Mouse (Mus musculus) hindbrain, postnatal 0 days (tissue): ENCODE results near the gene Emg1. TPM values are rescaled to one million over a fixed set of nuclear protein-coding genes. Genes with fewer than 3 reads are reported as not detected.

Experiments used
- ATAC-seq: fragments of 200-750 bp; cut with Nextera tagmentation; 2 replicates; pipeline ENCODE4 v1.8.0; 2017; ENCODE audit warnings: mild to moderate bottlenecking, moderate TSS enrichment, moderate library complexity
- DNase-seq: peaks from one replicate; pipeline ENCODE4 v3.0.0-alpha.2; 2015; ENCODE audit warnings: low spot score
- H3K27ac ChIP-seq: fragments of 300-500 bp; sonication (generic); 2 replicates; pipeline ENCODE4 v1.5.1; 2014; ENCODE audit warnings: mild to moderate bottlenecking
- H3K27me3 ChIP-seq: fragments of 300-500 bp; sonication (generic); 2 replicates; pipeline ENCODE4 v1.6.1; 2014; ENCODE audit warnings: low read length, mixed read lengths; ENCODE audit not compliant: insufficient read depth
- H3K36me3 ChIP-seq: fragments of 300-500 bp; sonication (generic); 2 replicates; pipeline ENCODE4 v1.6.1; 2014; ENCODE audit warnings: low read length, mixed read lengths; ENCODE audit not compliant: insufficient read depth
- H3K4me1 ChIP-seq: fragments of 300-500 bp; sonication (generic); 2 replicates; pipeline ENCODE4 v1.6.1; 2014; ENCODE audit warnings: antibody characterized with exemption, low read length, mixed read lengths; ENCODE audit not compliant: insufficient read depth
- H3K4me2 ChIP-seq: fragments of 300-500 bp; sonication (generic); 2 replicates; pipeline ENCODE4 v1.6.1; 2014; ENCODE audit warnings: low read depth, mild to moderate bottlenecking, low read length, moderate library complexity, mixed read lengths
- H3K4me3 ChIP-seq: fragments of 300-500 bp; sonication (generic); 2 replicates; pipeline ENCODE4 v1.5.1; 2014; ENCODE audit warnings: low read length
- H3K9ac ChIP-seq: fragments of 300-500 bp; sonication (generic); replicated peaks from 2 replicates; pipeline ENCODE4 v1.6.1; 2014; ENCODE audit warnings: mild to moderate bottlenecking, low read length, moderate library complexity, mixed read lengths
- H3K9me3 ChIP-seq: fragments of 300-500 bp; sonication (generic); 2 replicates; pipeline ENCODE4 v1.6.1; 2016; ENCODE audit warnings: low read length, mixed read lengths
- CTCF ChIP-seq: IDR thresholded peaks from 2 replicates; pipeline ENCODE4 v1.5.1; 2016; ENCODE audit warnings: antibody characterized with exemption, control low read depth, low read depth
- WGBS: fragments of 180-500 bp; shearing (Covaris S2); extraction: QIAGEN DNeasy Blood & Tissue Kit; methylation state at CpG from one replicate; pipeline ENCODE4 v1.1.7; 2014; 5-methylcytosine and 5-hydroxymethylcytosine counted together
- polyA plus RNA-seq: library from polyadenylated mRNA; unstranded; fragments of >200 nt; fragmentation: Nextera tagmentation; extraction: Ambion mirVana; gene quantifications from 2 replicates; pipeline ENCODE4 v1.2.1, GENCODE M21; 2015
- total RNA-seq: library from RNA; depleted of rRNA; stranded (reverse); fragments of >200 nt; gene quantifications from 2 replicates; pipeline ENCODE4 v1.2.3, GENCODE M21; 2014

The Emg1 gene
- total and polyA plus RNA-seq, 2 experiments from 2014 or later: 100 to 102 TPM

DNA sequence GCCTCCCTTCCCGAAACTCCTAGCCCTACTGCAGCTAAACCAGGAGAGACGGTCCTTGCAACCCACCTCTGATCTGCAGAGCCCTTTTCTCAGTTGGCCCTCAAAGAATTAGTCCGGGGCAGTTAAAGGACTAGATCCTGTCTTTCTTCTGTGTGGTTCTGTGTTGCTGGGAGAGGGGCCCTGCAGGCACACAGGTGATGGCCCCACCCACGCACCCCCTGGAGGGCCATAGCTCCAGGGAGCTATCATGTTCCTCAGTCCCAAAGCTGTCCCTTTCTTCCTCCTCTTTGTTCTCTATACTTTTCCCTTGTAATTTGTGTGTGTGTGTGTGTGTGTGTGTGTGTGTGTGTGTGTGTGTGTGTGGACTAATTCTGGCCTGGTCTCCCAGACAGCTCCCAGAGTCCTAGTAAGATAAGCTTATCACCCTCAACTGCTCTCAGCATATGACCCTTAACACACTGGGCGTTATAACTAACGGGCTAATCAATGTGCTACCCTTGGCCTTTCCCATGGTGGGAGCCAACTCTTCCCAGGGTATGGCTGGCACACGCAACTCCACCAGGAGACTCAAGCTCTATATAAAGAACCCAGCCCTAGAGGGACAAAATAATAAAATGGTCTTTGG, 7.5 kb upstream of the Emg1 start:
- Histone ChIP-seq H3K9me3 (no peaks in the 10 kb centered on the region), H3K9ac (no peak overlapping the region), H3K27ac (no peak overlapping the region), H3K4me1 (no peaks in the 10 kb centered on the region), H3K4me2 (no peak overlapping the region), H3K4me3 (no peak overlapping the region), H3K27me3 (no peaks in the 10 kb centered on the region), H3K36me3 (peaks cover 27% of the 10 kb centered on the region; the same call in 1 of the 2 replicates)
- DNase-seq (no peak), ATAC-seq (no peak)
- TF ChIP-seq CTCF: no peak
- WGBS: 77% methylated on average over 7 of the region's 7 CpGs

- H3K9ac ChIP-seq: no peak overlapping the region
- no peak overlapping the region for H3K4me2 ChIP-seq
- H3K27ac ChIP-seq: no peak overlapping the region
- H3K27me3 ChIP-seq: no peaks in the 10 kb centered on the region
- WGBS: 64% methylated on average over 16 of the region's 16 CpGs
- DNase-seq: no peak
- no peak overlapping the region for H3K4me3 ChIP-seq
- peaks cover 27% of the 10 kb centered on the region; the same call in 1 of the 2 replicates for H3K36me3 ChIP-seq
- TF ChIP-seq CTCF: no peak
- peaks cover 2% of the 10 kb centered on the region; the same call in 1 of the 2 replicates for H3K4me1 ChIP-seq
- no peak for ATAC-seq
- H3K9me3 ChIP-seq: no peaks in the 10 kb centered on the region
Measured at GRCm38 (mm10) chr6:124718703-124719102, 6.7 kb upstream of the Emg1 start.

DNA sequence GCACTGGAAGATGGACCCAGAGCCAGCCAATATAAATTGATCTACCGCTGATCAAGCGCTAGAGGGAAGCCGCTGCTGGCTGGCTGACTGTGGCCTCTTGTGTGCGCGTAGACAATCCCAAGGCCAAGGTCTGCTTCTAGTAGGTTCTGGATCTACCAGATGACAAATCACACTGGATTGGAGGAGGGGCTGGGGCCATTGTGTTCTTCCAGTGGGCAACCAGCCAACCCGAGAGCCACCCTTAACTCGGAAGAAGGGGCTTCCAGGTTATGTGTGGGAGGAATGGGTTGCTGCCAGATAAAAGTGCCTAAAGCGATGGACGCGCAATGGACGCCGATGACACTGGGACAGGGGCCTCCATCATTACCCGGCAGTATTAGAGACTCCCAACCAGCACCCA, 6.0 kb upstream of the Emg1 start:
- ATAC-seq (no peak), DNase-seq (no peak)
- WGBS: 84% methylated on average over 13 of the region's 13 CpGs
- peaks cover 27% of the 10 kb centered on the region; the same call in 1 of the 2 replicates for H3K36me3 ChIP-seq
- no peak overlapping the region for H3K4me3 ChIP-seq
- H3K9ac ChIP-seq: no peak overlapping the region
- H3K27me3 ChIP-seq: no peaks in the 10 kb centered on the region
- H3K4me2 ChIP-seq: no peak overlapping the region
- no peak overlapping the region for H3K27ac ChIP-seq
- TF ChIP-seq CTCF: no peak
- H3K4me1 ChIP-seq: peaks cover 9% of the 10 kb centered on the region
- H3K9me3 ChIP-seq: no peaks in the 10 kb centered on the region

- no peak overlapping the region for H3K4me2 ChIP-seq
- no peak overlapping the region for H3K9ac ChIP-seq
- peaks cover 10% of the 10 kb centered on the region for H3K4me1 ChIP-seq
- 55% methylated on average over 20 of the region's 20 CpGs for WGBS
- ATAC-seq (no peak), DNase-seq (peak; percentile 73)
- TF ChIP-seq CTCF: peak; percentile 74
- H3K4me3 ChIP-seq: no peak overlapping the region
- no peaks in the 10 kb centered on the region for H3K9me3 ChIP-seq
- H3K27me3 ChIP-seq: no peaks in the 10 kb centered on the region
- no peak overlapping the region for H3K27ac ChIP-seq
- H3K36me3 ChIP-seq: peaks cover 27% of the 10 kb centered on the region; the same call in 1 of the 2 replicates
Measured at GRCm38 (mm10) chr6:124716864-124717490, 5.0 kb upstream of the Emg1 start.

DNA sequence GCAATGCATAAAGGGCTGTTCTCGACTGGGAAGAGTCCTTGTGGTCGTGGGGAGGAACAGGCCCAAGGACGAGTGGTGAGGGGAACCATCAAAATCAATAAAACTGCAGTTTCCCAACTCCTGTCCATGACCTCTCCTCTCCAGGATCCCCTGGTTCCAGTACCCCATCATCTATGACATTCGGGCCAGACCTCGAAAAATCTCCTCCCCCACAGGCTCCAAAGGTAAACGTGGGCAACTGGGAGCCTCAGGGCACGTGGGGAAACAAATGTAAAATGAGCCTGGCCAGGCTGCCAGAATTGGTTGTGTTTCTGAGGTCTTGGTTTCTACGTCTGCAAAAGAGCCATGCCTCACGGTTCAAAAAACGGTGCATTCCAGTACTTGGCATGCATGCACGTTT, 940 bp upstream of the Emg1 start:
- no peak for DNase-seq
- H3K27ac ChIP-seq: peak overlapping the region; percentile 89
- no peaks in the 10 kb centered on the region for H3K9me3 ChIP-seq
- H3K36me3 ChIP-seq: peaks cover 27% of the 10 kb centered on the region; the same call in 1 of the 2 replicates
- peaks cover 27% of the 10 kb centered on the region for H3K4me1 ChIP-seq
- H3K27me3 ChIP-seq: no peaks in the 10 kb centered on the region
- ATAC-seq: no peak
- TF ChIP-seq CTCF: no peak; the same call in 1 of the 2 replicates
- H3K4me3 ChIP-seq: peak overlapping the region; percentile 99
- 23% methylated on average over 11 of the region's 11 CpGs for WGBS
- H3K9ac ChIP-seq: peak overlapping the region; percentile 97
- peak overlapping the region; percentile 93 for H3K4me2 ChIP-seq

GRCm38 (mm10) chr6:124708289-124708889, 3.6 kb downstream of the Emg1 start:
- no peak overlapping the region for H3K4me3 ChIP-seq
- H3K27ac ChIP-seq: no peak overlapping the region
- ATAC-seq: no peak
- no peaks in the 10 kb centered on the region for H3K9me3 ChIP-seq
- H3K9ac ChIP-seq: no peak overlapping the region
- peaks cover 19% of the 10 kb centered on the region for H3K36me3 ChIP-seq
- 94% methylated on average over 10 of the region's 10 CpGs for WGBS
- no peak overlapping the region for H3K4me2 ChIP-seq
- DNase-seq: no peak
- no peak for TF ChIP-seq CTCF
- H3K4me1 ChIP-seq: peaks cover 22% of the 10 kb centered on the region
- H3K27me3 ChIP-seq: no peaks in the 10 kb centered on the region
